ENCODE assay signal across 8 mouse cellular contexts in genomic region chr5:120612822-120613604, GRCm38 (mm10). TPM values are rescaled to one million over a fixed set of nuclear protein-coding genes. Genes with fewer than 3 reads are reported as not detected.
DNase-seq lines count a peak whose midpoint lies in the region; ATAC-seq lines count a peak whose summit lies in the region.

No protein-coding gene starts in this region.

- under 1% methylated on average over 69 of the region's 69 CpGs for WGBS in heart, embryonic 10.5 days
- under 1% methylated on average over 69 of the region's 69 CpGs for WGBS in kidney, embryonic 15.5 days

- peak overlapping the region; percentile 66 for H3K4me3 ChIP-seq in heart, embryonic 10.5 days
- H3K4me3 ChIP-seq in kidney, embryonic 15.5 days (replicated peaks) = peak overlapping the region; percentile 63

- H3K27ac ChIP-seq in heart, embryonic 10.5 days = peak overlapping the region; percentile 95
- H3K27ac ChIP-seq in kidney, embryonic 15.5 days = peak overlapping the region; percentile 91

- peak; percentile 86 for ATAC-seq in erythroblast, adult 5-6 weeks (replicated peaks; ENCODE audit: low FRiP score, poor library complexity, severe bottlenecking)
- peak; percentile 93 for ATAC-seq in kidney, embryonic 15.5 days (replicated peaks; ENCODE audit: low FRiP score)
- ATAC-seq in monocyte, adult 5-6 weeks (replicated peaks; ENCODE audit: insufficient number of reproducible peaks, low FRiP score, low TSS enrichment, poor library complexity, severe bottlenecking) = peak; percentile 87

- peak; percentile 100 for DNase-seq in B cell, adult 2 months
- DNase-seq in brain, adult 2 months (ENCODE audit: low read depth, low spot score) = peak; percentile 100
- peak; percentile 100 for DNase-seq in heart, embryonic 10.5 days (ENCODE audit: low spot score)
- peak; percentile 100 for DNase-seq in liver
- peak; percentile 100 for DNase-seq in spleen, postnatal 4 days (ENCODE audit: low spot score in 2 of 2)

- peak overlapping the region; percentile 59 for H3K9ac ChIP-seq in kidney, embryonic 15.5 days

- no peaks in the 10 kb centered on the region for H3K9me3 ChIP-seq in heart, embryonic 10.5 days
- no peaks in the 10 kb centered on the region for H3K9me3 ChIP-seq in kidney, embryonic 15.5 days (replicated peaks)

- no peaks in the 10 kb centered on the region for H3K27me3 ChIP-seq in heart, embryonic 10.5 days (ENCODE audit: insufficient read depth, poor library complexity, severe bottlenecking)
- no peaks in the 10 kb centered on the region for H3K27me3 ChIP-seq in kidney, embryonic 15.5 days

- H3K4me2 ChIP-seq in kidney, embryonic 15.5 days = peak overlapping the region; percentile 86

- peaks cover 15% of the 10 kb centered on the region for H3K4me1 ChIP-seq in heart, embryonic 10.5 days
- peaks cover 28% of the 10 kb centered on the region for H3K4me1 ChIP-seq in kidney, embryonic 15.5 days

- H3K36me3 ChIP-seq in heart, embryonic 10.5 days = peaks cover 45% of the 10 kb centered on the region
- H3K36me3 ChIP-seq in kidney, embryonic 15.5 days = peaks cover 42% of the 10 kb centered on the region

RNA-seq across cellular contexts. Expression of gene Ddx54, which starts 0.5 kb away (rescaled TPM):
- 1.7 and 1.9 TPM in 2 replicates for total RNA-seq in erythroblast, adult 5-6 weeks (2015; ENCODE audit: low replicate concordance)
- total RNA-seq in erythroblast, adult 5-6 weeks (2017; ENCODE audit: low replicate concordance) = 5.2 and 6.0 TPM in 2 replicates
- 47.1 and 49.4 TPM in 2 replicates for polyA plus RNA-seq in heart, embryonic 10.5 days (2016; fragmentation: Nextera tagmentation; extraction: Ambion mirVana)
- 47.2 and 52.2 TPM in 2 replicates for polyA plus RNA-seq in kidney, embryonic 15.5 days (2015; fragmentation: Nextera tagmentation; extraction: Ambion mirVana)
- total RNA-seq in monocyte, adult 5-6 weeks (2017) = 42.2 to 59.5 TPM (median 55.9 TPM) in 3 replicates

RNA-seq across cellular contexts. Expression of gene Rita1, which starts 0.6 kb away (rescaled TPM):
- 2.7 and 3.8 TPM in 2 replicates for total RNA-seq in erythroblast, adult 5-6 weeks (2015; ENCODE audit: low replicate concordance)
- total RNA-seq in erythroblast, adult 5-6 weeks (2017; ENCODE audit: low replicate concordance) = 0.84 TPM in 1 of 2 replicates, not detected in the other
- polyA plus RNA-seq in heart, embryonic 10.5 days (2016; fragmentation: Nextera tagmentation; extraction: Ambion mirVana) = 11.0 and 11.2 TPM in 2 replicates
- polyA plus RNA-seq in kidney, embryonic 15.5 days (2015; fragmentation: Nextera tagmentation; extraction: Ambion mirVana) = 15.3 and 16.1 TPM in 2 replicates
- total RNA-seq in monocyte, adult 5-6 weeks (2017) = 0.43 to 4.0 TPM (median 1.1 TPM) in 3 replicates

RNA-seq across cellular contexts. Expression of gene Cfap73, which starts 21.0 kb away (rescaled TPM):
- total RNA-seq in erythroblast, adult 5-6 weeks (2015; ENCODE audit: low replicate concordance) = not detected in 2 replicates
- total RNA-seq in erythroblast, adult 5-6 weeks (2017; ENCODE audit: low replicate concordance) = not detected in 2 replicates
- polyA plus RNA-seq in heart, embryonic 10.5 days (2016; fragmentation: Nextera tagmentation; extraction: Ambion mirVana) = 0.39 TPM in 1 of 2 replicates, not detected in the other
- polyA plus RNA-seq in kidney, embryonic 15.5 days (2015; fragmentation: Nextera tagmentation; extraction: Ambion mirVana) = not detected in 2 replicates
- total RNA-seq in monocyte, adult 5-6 weeks (2017) = not detected in 3 replicates

RNA-seq across cellular contexts. Expression of gene Iqcd, which starts 24.2 kb away (rescaled TPM):
- total RNA-seq in erythroblast, adult 5-6 weeks (2015; ENCODE audit: low replicate concordance) = 3.8 and 10.4 TPM in 2 replicates
- total RNA-seq in erythroblast, adult 5-6 weeks (2017; ENCODE audit: low replicate concordance) = 15.2 and 21.7 TPM in 2 replicates
- 0.15 and 0.24 TPM in 2 replicates for polyA plus RNA-seq in heart, embryonic 10.5 days (2016; fragmentation: Nextera tagmentation; extraction: Ambion mirVana)
- 0.82 and 0.90 TPM in 2 replicates for polyA plus RNA-seq in kidney, embryonic 15.5 days (2015; fragmentation: Nextera tagmentation; extraction: Ambion mirVana)
- 0.57 TPM in 1 of 3 replicates, not detected in the others for total RNA-seq in monocyte, adult 5-6 weeks (2017)

RNA-seq across cellular contexts. Expression of gene Tpcn1, which starts 24.5 kb away (rescaled TPM):
- 199 and 213 TPM in 2 replicates for total RNA-seq in erythroblast, adult 5-6 weeks (2015; ENCODE audit: low replicate concordance)
- 147 and 161 TPM in 2 replicates for total RNA-seq in erythroblast, adult 5-6 weeks (2017; ENCODE audit: low replicate concordance)
- polyA plus RNA-seq in heart, embryonic 10.5 days (2016; fragmentation: Nextera tagmentation; extraction: Ambion mirVana) = 13.0 and 21.7 TPM in 2 replicates
- 32.9 and 36.0 TPM in 2 replicates for polyA plus RNA-seq in kidney, embryonic 15.5 days (2015; fragmentation: Nextera tagmentation; extraction: Ambion mirVana)
- total RNA-seq in monocyte, adult 5-6 weeks (2017) = 8.1 to 8.8 TPM (median 8.5 TPM) in 3 replicates

Comparison
In these comparisons a context has a peak if more than half of its experiments do, and no peak if none do; other contexts are left out.
1. Peak in every context shown above with its lines: DNase-seq, ATAC-seq, H3K4me3 ChIP-seq and H3K27ac ChIP-seq.